Mouse (Mus musculus): ENCODE data around the gene Gm48551. TPM values are rescaled to one million over a fixed set of nuclear protein-coding genes. Genes with fewer than 3 reads are reported as not detected.

Gm48551 gene
- polyA plus RNA-seq, 1 experiment = 3.7 TPM

- Histone ChIP-seq H3K4me3 (replicated peaks; ENCODE audit: extremely low read depth, low read depth, low read length) (peak within 1 kb of the TSS; percentile 9), H3K4me1 (ENCODE audit: control insufficient read depth, insufficient read depth, low read length) (0 out of 2 replicates have a peak, but pooled peaks cover 5% of the 10 kb centered on the region)
- TF ChIP-seq CTCF (IDR thresholded peaks at IDR 0.05; ENCODE audit: insufficient read depth, low read length) = no peak
- TF ChIP-seq POLR2A (IDR thresholded peaks at IDR 0.05; ENCODE audit: borderline replicate concordance, extremely low read depth, low read depth, low read length) = peak; percentile 42; the same call in 1 of the 2 replicates
- 33% methylated on average over 12 of the region's 12 CpGs for WGBS
- DNase-seq = no peak
Observed at GRCm38 (mm10) chr10:81365672-81366476, 18.4 kb upstream of the Gm48551 start, which contains the start of gene 4930404N11Rik. 4930404N11Rik (minus strand) TSS chr10:81365816.

- Histone ChIP-seq H3K4me3 (replicated peaks; ENCODE audit: extremely low read depth, low read depth, low read length) (no peak overlapping the region), H3K4me1 (ENCODE audit: control insufficient read depth, insufficient read depth, low read length) (0 out of 2 replicates have a peak, but pooled peaks cover 5% of the 10 kb centered on the region)
- TF ChIP-seq CTCF (IDR thresholded peaks at IDR 0.05; ENCODE audit: insufficient read depth, low read length) (no peak), POLR2A (IDR thresholded peaks at IDR 0.05; ENCODE audit: borderline replicate concordance, extremely low read depth, low read depth, low read length) (peak; percentile 21; the same call in 1 of the 2 replicates)
- no peak for DNase-seq
- WGBS = 64% methylated on average over 6 of the region's 6 CpGs
Observed at GRCm38 (mm10) chr10:81366477-81367206, 17.6 kb upstream of the Gm48551 start.

GRCm38 (mm10) chr10:81367207-81367495, 17.1 kb upstream of the Gm48551 start:
- H3K4me1 ChIP-seq (ENCODE audit: control insufficient read depth, insufficient read depth, low read length) = 0 out of 2 replicates have a peak, but pooled peaks cover 5% of the 10 kb centered on the region
- no peak overlapping the region for H3K4me3 ChIP-seq (replicated peaks; ENCODE audit: extremely low read depth, low read depth, low read length)
- TF ChIP-seq POLR2A (IDR thresholded peaks at IDR 0.05; ENCODE audit: borderline replicate concordance, extremely low read depth, low read depth, low read length) (no peak), CTCF (IDR thresholded peaks at IDR 0.05; ENCODE audit: insufficient read depth, low read length) (no peak)
- DNase-seq = no peak
- WGBS = 92% methylated on average over 6 of the region's 6 CpGs

- TF ChIP-seq POLR2A (IDR thresholded peaks at IDR 0.05; ENCODE audit: borderline replicate concordance, extremely low read depth, low read depth, low read length) (no peak), CTCF (IDR thresholded peaks at IDR 0.05; ENCODE audit: insufficient read depth, low read length) (no peak)
- Histone ChIP-seq H3K4me3 (replicated peaks; ENCODE audit: extremely low read depth, low read depth, low read length) (no peak overlapping the region), H3K4me1 (ENCODE audit: control insufficient read depth, insufficient read depth, low read length) (peaks cover 6% of the 10 kb centered on the region; the same call in 1 of the 2 replicates)
- WGBS = 89% methylated on average over 10 of the region's 10 CpGs
- DNase-seq = no peak
Observed at GRCm38 (mm10) chr10:81375322-81375721, 8.9 kb upstream of the Gm48551 start.

- TF ChIP-seq CTCF (IDR thresholded peaks at IDR 0.05; ENCODE audit: insufficient read depth, low read length) (no peak), POLR2A (IDR thresholded peaks at IDR 0.05; ENCODE audit: borderline replicate concordance, extremely low read depth, low read depth, low read length) (no peak)
- 35% methylated on average over 6 of the region's 6 CpGs for WGBS
- H3K4me3 ChIP-seq (replicated peaks; ENCODE audit: extremely low read depth, low read depth, low read length) = no peak overlapping the region
- peaks cover 6% of the 10 kb centered on the region; the same call in 1 of the 2 replicates for H3K4me1 ChIP-seq (ENCODE audit: control insufficient read depth, insufficient read depth, low read length)
- no peak for DNase-seq
Observed at GRCm38 (mm10) chr10:81376561-81377361, 7.5 kb upstream of the Gm48551 start.

- H3K4me3 ChIP-seq (replicated peaks; ENCODE audit: extremely low read depth, low read depth, low read length) = no peak overlapping the region
- no peak for DNase-seq
- peaks cover 9% of the 10 kb centered on the region; the same call in 1 of the 2 replicates for H3K4me1 ChIP-seq (ENCODE audit: control insufficient read depth, insufficient read depth, low read length)
- no peak for TF ChIP-seq CTCF (IDR thresholded peaks at IDR 0.05; ENCODE audit: insufficient read depth, low read length)
- TF ChIP-seq POLR2A (IDR thresholded peaks at IDR 0.05; ENCODE audit: borderline replicate concordance, extremely low read depth, low read depth, low read length) = no peak
- WGBS = 41% methylated on average over 2 of the region's 2 CpGs
Observed at GRCm38 (mm10) chr10:81377362-81377664, 7.0 kb upstream of the Gm48551 start.

GRCm38 (mm10) chr10:81377793-81378552, 6.3 kb upstream of the Gm48551 start, which contains the start of gene Fzr1:
Fzr1 (minus strand) TSS chr10:81378516.
- no peak for DNase-seq
- no peak for TF ChIP-seq CTCF (IDR thresholded peaks at IDR 0.05; ENCODE audit: insufficient read depth, low read length)
- TF ChIP-seq POLR2A (IDR thresholded peaks at IDR 0.05; ENCODE audit: borderline replicate concordance, extremely low read depth, low read depth, low read length) = peak; percentile 54; the same call in 1 of the 2 replicates
- WGBS = under 1% methylated on average over 48 of the region's 59 CpGs
- peaks cover 11% of the 10 kb centered on the region; the same call in 1 of the 2 replicates for H3K4me1 ChIP-seq (ENCODE audit: control insufficient read depth, insufficient read depth, low read length)
- peak within 1 kb of the TSS; percentile 79 for H3K4me3 ChIP-seq (replicated peaks; ENCODE audit: extremely low read depth, low read depth, low read length)

GRCm38 (mm10) chr10:81378553-81379182, 5.6 kb upstream of the Gm48551 start:
- Histone ChIP-seq H3K4me1 (ENCODE audit: control insufficient read depth, insufficient read depth, low read length) (peaks cover 11% of the 10 kb centered on the region; the same call in 1 of the 2 replicates), H3K4me3 (replicated peaks; ENCODE audit: extremely low read depth, low read depth, low read length) (peak overlapping the region; percentile 79)
- WGBS = under 1% methylated on average over 46 of the region's 46 CpGs
- peak; percentile 100 for DNase-seq
- TF ChIP-seq POLR2A (IDR thresholded peaks at IDR 0.05; ENCODE audit: borderline replicate concordance, extremely low read depth, low read depth, low read length) (peak; percentile 55; the same call in 1 of the 2 replicates), CTCF (IDR thresholded peaks at IDR 0.05; ENCODE audit: insufficient read depth, low read length) (no peak)

All from lung, adult 2 months (tissue).